Mouse (Mus musculus): ENCODE data around the gene Ptbp2. TPM values are rescaled to one million over a fixed set of nuclear protein-coding genes. Genes with fewer than 3 reads are reported as not detected.

Gene Ptbp2
- polyA plus RNA-seq, 1 experiment from 2014 or later, result 95.7 TPM

- H3K27ac ChIP-seq (ENCODE audit: low read depth, low read length), result no peak overlapping the region
- H3K9me3 ChIP-seq (ENCODE audit: control insufficient read depth, low read length), result no peaks in the 10 kb centered on the region
- no peaks in the 10 kb centered on the region for H3K27me3 ChIP-seq (ENCODE audit: control insufficient read depth, insufficient read depth, low read length)
- H3K4me2 ChIP-seq (replicated peaks; ENCODE audit: low read depth, low read length), result no peak overlapping the region
- H3K4me3 ChIP-seq (ENCODE audit: low read length), result no peak overlapping the region
- peaks cover 13% of the 10 kb centered on the region; the same call in 1 of the 2 replicates for H3K4me1 ChIP-seq (ENCODE audit: control insufficient read depth, insufficient read depth, low read length)
- peaks cover 8% of the 10 kb centered on the region; the same call in 1 of the 2 replicates for H3K36me3 ChIP-seq (ENCODE audit: control insufficient read depth, insufficient read depth, low read length)
- ATAC-seq (ENCODE audit: low FRiP score, low TSS enrichment), result no peak
- H3K9ac ChIP-seq (ENCODE audit: low read depth, low read length), result no peak overlapping the region
- WGBS, result 60% methylated on average over 2 of the region's 2 CpGs
Measured at GRCm38 (mm10) chr3:119778431-119778830, 5.8 kb downstream of the Ptbp2 start.

- no peak for ATAC-seq (ENCODE audit: low FRiP score, low TSS enrichment)
- 92% methylated on average over 5 of the region's 5 CpGs for WGBS
- peaks cover 8% of the 10 kb centered on the region; the same call in 1 of the 2 replicates for H3K36me3 ChIP-seq (ENCODE audit: control insufficient read depth, insufficient read depth, low read length)
Measured at GRCm38 (mm10) chr3:119776129-119776528, 8.1 kb downstream of the Ptbp2 start.

GRCm38 (mm10) chr3:119772789-119773188 is 11.5 kb downstream of the Ptbp2 start:
- 74% methylated on average over 2 of the region's 2 CpGs for WGBS
- H3K27ac ChIP-seq (ENCODE audit: low read depth, low read length), result no peak overlapping the region
- no peaks in the 10 kb centered on the region for H3K36me3 ChIP-seq (ENCODE audit: control insufficient read depth, insufficient read depth, low read length)
- no peak overlapping the region for H3K4me3 ChIP-seq (ENCODE audit: low read length)
- no peaks in the 10 kb centered on the region for H3K9me3 ChIP-seq (ENCODE audit: control insufficient read depth, low read length)
- ATAC-seq (ENCODE audit: low FRiP score, low TSS enrichment), result no peak
- H3K4me1 ChIP-seq (ENCODE audit: control insufficient read depth, insufficient read depth, low read length), result 0 out of 2 replicates have a peak, but pooled peaks cover 3% of the 10 kb centered on the region
- no peak overlapping the region for H3K9ac ChIP-seq (ENCODE audit: low read depth, low read length)
- no peaks in the 10 kb centered on the region for H3K27me3 ChIP-seq (ENCODE audit: control insufficient read depth, insufficient read depth, low read length)
- no peak overlapping the region for H3K4me2 ChIP-seq (replicated peaks; ENCODE audit: low read depth, low read length)

More at GRCm38 (mm10) chr3:119776129-119776528, 8.1 kb downstream of the Ptbp2 start:
- H3K9ac ChIP-seq (ENCODE audit: low read depth, low read length), result no peak overlapping the region
- no peaks in the 10 kb centered on the region for H3K9me3 ChIP-seq (ENCODE audit: control insufficient read depth, low read length)
- H3K27ac ChIP-seq (ENCODE audit: low read depth, low read length), result no peak overlapping the region
- peaks cover 15% of the 10 kb centered on the region; the same call in 1 of the 2 replicates for H3K4me1 ChIP-seq (ENCODE audit: control insufficient read depth, insufficient read depth, low read length)
- H3K27me3 ChIP-seq (ENCODE audit: control insufficient read depth, insufficient read depth, low read length), result no peaks in the 10 kb centered on the region
- no peak overlapping the region for H3K4me3 ChIP-seq (ENCODE audit: low read length)
- no peak overlapping the region for H3K4me2 ChIP-seq (replicated peaks; ENCODE audit: low read depth, low read length)

GRCm38 (mm10) chr3:119763772-119764171 is 20.5 kb downstream of the Ptbp2 start:
- WGBS, result 91% methylated on average over 2 of the region's 2 CpGs
- ATAC-seq (ENCODE audit: low FRiP score, low TSS enrichment), result no peak
- no peak overlapping the region for H3K27ac ChIP-seq (ENCODE audit: low read depth, low read length)
- H3K4me3 ChIP-seq (ENCODE audit: low read length), result no peak overlapping the region
- no peaks in the 10 kb centered on the region for H3K9me3 ChIP-seq (ENCODE audit: control insufficient read depth, low read length)
- no peak overlapping the region for H3K9ac ChIP-seq (ENCODE audit: low read depth, low read length)
- H3K4me1 ChIP-seq (ENCODE audit: control insufficient read depth, insufficient read depth, low read length), result no peaks in the 10 kb centered on the region
- no peak overlapping the region for H3K4me2 ChIP-seq (replicated peaks; ENCODE audit: low read depth, low read length)
- peaks cover 5% of the 10 kb centered on the region; the same call in 1 of the 2 replicates for H3K36me3 ChIP-seq (ENCODE audit: control insufficient read depth, insufficient read depth, low read length)
- no peaks in the 10 kb centered on the region for H3K27me3 ChIP-seq (ENCODE audit: control insufficient read depth, insufficient read depth, low read length)

GRCm38 (mm10) chr3:119761732-119762131 is 22.5 kb downstream of the Ptbp2 start:
- H3K27ac ChIP-seq (ENCODE audit: low read depth, low read length), result no peak overlapping the region
- no peaks in the 10 kb centered on the region for H3K4me1 ChIP-seq (ENCODE audit: control insufficient read depth, insufficient read depth, low read length)
- peaks cover 6% of the 10 kb centered on the region; the same call in 1 of the 2 replicates for H3K36me3 ChIP-seq (ENCODE audit: control insufficient read depth, insufficient read depth, low read length)
- no peak overlapping the region for H3K4me3 ChIP-seq (ENCODE audit: low read length)
- no peaks in the 10 kb centered on the region for H3K9me3 ChIP-seq (ENCODE audit: control insufficient read depth, low read length)
- H3K27me3 ChIP-seq (ENCODE audit: control insufficient read depth, insufficient read depth, low read length), result no peaks in the 10 kb centered on the region
- no peak overlapping the region for H3K4me2 ChIP-seq (replicated peaks; ENCODE audit: low read depth, low read length)
- WGBS, result 91% methylated on average over 3 of the region's 3 CpGs
- no peak for ATAC-seq (ENCODE audit: low FRiP score, low TSS enrichment)
- no peak overlapping the region for H3K9ac ChIP-seq (ENCODE audit: low read depth, low read length)

GRCm38 (mm10) chr3:119753791-119754190 is 30.5 kb downstream of the Ptbp2 start:
- no peaks in the 10 kb centered on the region for H3K9me3 ChIP-seq (ENCODE audit: control insufficient read depth, low read length)
- no peak overlapping the region for H3K4me3 ChIP-seq (ENCODE audit: low read length)
- peaks cover 14% of the 10 kb centered on the region for H3K36me3 ChIP-seq (ENCODE audit: control insufficient read depth, insufficient read depth, low read length)
- H3K9ac ChIP-seq (ENCODE audit: low read depth, low read length), result no peak overlapping the region
- no peaks in the 10 kb centered on the region for H3K4me1 ChIP-seq (ENCODE audit: control insufficient read depth, insufficient read depth, low read length)
- H3K27ac ChIP-seq (ENCODE audit: low read depth, low read length), result no peak overlapping the region
- H3K27me3 ChIP-seq (ENCODE audit: control insufficient read depth, insufficient read depth, low read length), result no peaks in the 10 kb centered on the region
- ATAC-seq (ENCODE audit: low FRiP score, low TSS enrichment), result no peak
- no peak overlapping the region for H3K4me2 ChIP-seq (replicated peaks; ENCODE audit: low read depth, low read length)

GRCm38 (mm10) chr3:119749551-119750249 is 34.6 kb downstream of the Ptbp2 start:
- no peak for ATAC-seq (ENCODE audit: low FRiP score, low TSS enrichment)
- Histone ChIP-seq H3K9me3 (ENCODE audit: control insufficient read depth, low read length) (no peaks in the 10 kb centered on the region), H3K9ac (ENCODE audit: low read depth, low read length) (no peak overlapping the region), H3K4me3 (ENCODE audit: low read length) (no peak overlapping the region), H3K27ac (ENCODE audit: low read depth, low read length) (no peak overlapping the region), H3K36me3 (ENCODE audit: control insufficient read depth, insufficient read depth, low read length) (peaks cover 20% of the 10 kb centered on the region), H3K27me3 (ENCODE audit: control insufficient read depth, insufficient read depth, low read length) (no peaks in the 10 kb centered on the region), H3K4me2 (replicated peaks; ENCODE audit: low read depth, low read length) (no peak overlapping the region), H3K4me1 (ENCODE audit: control insufficient read depth, insufficient read depth, low read length) (no peaks in the 10 kb centered on the region)
- WGBS, result 91% methylated on average over 3 of the region's 3 CpGs

GRCm38 (mm10) chr3:119749140-119749539 is 35.1 kb downstream of the Ptbp2 start:
- Histone ChIP-seq H3K4me1 (ENCODE audit: control insufficient read depth, insufficient read depth, low read length) (no peaks in the 10 kb centered on the region), H3K36me3 (ENCODE audit: control insufficient read depth, insufficient read depth, low read length) (peaks cover 23% of the 10 kb centered on the region), H3K9me3 (ENCODE audit: control insufficient read depth, low read length) (no peaks in the 10 kb centered on the region), H3K4me2 (replicated peaks; ENCODE audit: low read depth, low read length) (no peak overlapping the region), H3K4me3 (ENCODE audit: low read length) (no peak overlapping the region), H3K9ac (ENCODE audit: low read depth, low read length) (no peak overlapping the region), H3K27me3 (ENCODE audit: control insufficient read depth, insufficient read depth, low read length) (no peaks in the 10 kb centered on the region), H3K27ac (ENCODE audit: low read depth, low read length) (no peak overlapping the region)
- 96% methylated on average over 2 of the region's 2 CpGs for WGBS
- ATAC-seq (ENCODE audit: low FRiP score, low TSS enrichment), result no peak

- WGBS, result 85% methylated on average over 2 of the region's 2 CpGs
- ATAC-seq (ENCODE audit: low FRiP score, low TSS enrichment), result no peak
- H3K9me3 ChIP-seq (ENCODE audit: control insufficient read depth, low read length), result no peaks in the 10 kb centered on the region
- no peaks in the 10 kb centered on the region for H3K27me3 ChIP-seq (ENCODE audit: control insufficient read depth, insufficient read depth, low read length)
- no peak overlapping the region for H3K27ac ChIP-seq (ENCODE audit: low read depth, low read length)
- H3K9ac ChIP-seq (ENCODE audit: low read depth, low read length), result no peak overlapping the region
- H3K4me1 ChIP-seq (ENCODE audit: control insufficient read depth, insufficient read depth, low read length), result no peaks in the 10 kb centered on the region
- peaks cover 34% of the 10 kb centered on the region for H3K36me3 ChIP-seq (ENCODE audit: control insufficient read depth, insufficient read depth, low read length)
- H3K4me3 ChIP-seq (ENCODE audit: low read length), result no peak overlapping the region
- H3K4me2 ChIP-seq (replicated peaks; ENCODE audit: low read depth, low read length), result no peak overlapping the region
Measured at GRCm38 (mm10) chr3:119746656-119747055, 37.6 kb downstream of the Ptbp2 start.
